Mouse (Mus musculus) myocyte (in vitro differentiated cells): ENCODE measurements around the gene Ube2s.
"Not testable (repeated sequence)": the region's sequence is repeated elsewhere in the genome, so short reads cannot be mapped to it uniquely, and the experiment has no call there.

Experiments
- MAX ChIP-seq: IDR thresholded peaks from one replicate; pipeline ENCODE4 v1.6.1; 2011; ENCODE audit warnings: low read depth, mild to moderate bottlenecking, control low read depth
- MYOG ChIP-seq, 3 experiments: IDR thresholded peaks; one replicate each; pipeline ENCODE4 v1.6.1; 2011; ENCODE audit warnings: control low read depth in 2 of 3, low read depth in 2 of 3, mild to moderate bottlenecking in 2 of 3; ENCODE audit not compliant: insufficient read length in 2 of 3, control insufficient read depth in 1 of 3, insufficient read depth in 1 of 3
- POLR2A ChIP-seq: IDR thresholded peaks from one replicate; pipeline ENCODE4 v1.6.1; 2011; ENCODE audit warnings: low read depth, mild to moderate bottlenecking, control low read depth, moderate library complexity; ENCODE audit not compliant: insufficient read length
- TCF12 ChIP-seq: IDR thresholded peaks from one replicate; pipeline ENCODE4 v1.6.1; 2011; ENCODE audit warnings: mild to moderate bottlenecking, control low read depth; ENCODE audit not compliant: poor library complexity, insufficient read depth, severe bottlenecking

DNA sequence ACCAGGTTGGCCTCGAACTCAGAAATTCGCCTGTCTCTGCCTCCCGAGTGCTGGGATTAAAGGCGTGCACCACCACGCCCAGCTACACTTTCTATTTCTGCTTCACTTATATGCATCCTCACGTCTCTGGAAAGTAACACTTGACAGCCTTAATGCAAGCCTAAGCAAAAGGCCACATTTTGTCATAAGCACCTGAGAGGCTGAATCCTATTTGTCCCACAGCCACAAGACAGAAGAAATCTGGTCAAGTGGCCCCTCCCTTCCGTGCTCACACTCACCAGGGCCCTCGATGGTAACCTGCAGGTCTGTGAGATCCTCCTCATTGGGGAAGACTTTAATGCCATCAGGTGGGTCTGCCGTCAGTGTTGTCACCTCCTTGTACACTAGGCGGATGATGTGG lies 1.3 kb downstream of the Ube2s start:
- not testable (repeated sequence) for TF ChIP-seq TCF12; POLR2A; MAX; MYOG (IDR thresholded peaks at IDR 0.05; ENCODE audit: control insufficient read depth in 1 of 3, insufficient read depth in 1 of 3, insufficient read length in 2 of 3, low read depth in 2 of 3)
